Mouse (Mus musculus) midbrain, embryonic 11.5 days (tissue): ENCODE data around the gene Fhl2. TPM values are rescaled to one million over a fixed set of nuclear protein-coding genes. Genes with fewer than 3 reads are reported as not detected.

ENCODE experiments used
- ATAC-seq: fragments of 200-750 bp; cut with Nextera tagmentation; 2 replicates; pipeline ENCODE4 v1.8.0; 2017; ENCODE audit warnings: moderate TSS enrichment, moderate library complexity; ENCODE audit not compliant: low FRiP score
- DNase-seq: peaks from one replicate; pipeline ENCODE4 v3.0.0; 2015; ENCODE audit warnings: low spot score; ENCODE audit errors: missing footprints
- H3K27ac ChIP-seq: fragments of 300-500 bp; sonication (generic); 2 replicates; pipeline ENCODE4 v1.5.1; 2014; ENCODE audit warnings: low read depth, low read length
- H3K27me3 ChIP-seq: fragments of 300-500 bp; sonication (generic); 2 replicates; pipeline ENCODE4 v1.6.1; 2014; ENCODE audit warnings: mild to moderate bottlenecking, low read length, moderate library complexity, mixed read lengths; ENCODE audit not compliant: control insufficient read depth, insufficient read depth
- H3K36me3 ChIP-seq: fragments of 300-500 bp; sonication (generic); 2 replicates; pipeline ENCODE4 v1.6.1; 2014; ENCODE audit warnings: mild to moderate bottlenecking, low read length, moderate library complexity, mixed read lengths; ENCODE audit not compliant: control insufficient read depth, insufficient read depth
- H3K4me1 ChIP-seq: fragments of 300-500 bp; sonication (generic); 2 replicates; pipeline ENCODE4 v1.6.1; 2014; ENCODE audit warnings: low read length; ENCODE audit not compliant: control insufficient read depth, insufficient read depth
- H3K4me2 ChIP-seq: fragments of 300-500 bp; sonication (generic); 2 replicates; pipeline ENCODE4 v1.6.1; 2014; ENCODE audit warnings: mild to moderate bottlenecking, moderate library complexity
- H3K4me3 ChIP-seq: fragments of 300-500 bp; sonication (generic); 2 replicates; pipeline ENCODE4 v1.5.1; 2014; ENCODE audit warnings: low read depth, low read length
- H3K9ac ChIP-seq: fragments of 300-500 bp; sonication (generic); 2 replicates; pipeline ENCODE4 v1.6.1; 2014; ENCODE audit warnings: low read length
- H3K9me3 ChIP-seq: fragments of 300-500 bp; sonication (generic); 2 replicates; pipeline ENCODE4 v1.6.1; 2016; ENCODE audit warnings: low read length; ENCODE audit not compliant: control insufficient read depth
- WGBS: fragments of 180-500 bp; shearing (Covaris S2); extraction: QIAGEN DNeasy Blood & Tissue Kit; methylation state at CpG from one replicate; pipeline ENCODE4 v1.1.7; 2014; 5-methylcytosine and 5-hydroxymethylcytosine counted together
- polyA plus RNA-seq: library from polyadenylated mRNA; unstranded; fragments of >200 nt; fragmentation: Nextera tagmentation; extraction: Ambion mirVana; gene quantifications from 2 replicates; pipeline ENCODE4 v1.2.1, GENCODE M21; 2014

The Fhl2 gene
- polyA plus RNA-seq, 1 experiment from 2014 or later = 6.5 TPM

- no peak overlapping the region for H3K9ac ChIP-seq
- no peak overlapping the region for H3K27ac ChIP-seq
- no peak overlapping the region for H3K4me3 ChIP-seq
- DNase-seq (no peak), ATAC-seq (no peak)
- no peak overlapping the region for H3K4me2 ChIP-seq
- H3K9me3 ChIP-seq = no peaks in the 10 kb centered on the region
- no peaks in the 10 kb centered on the region for H3K36me3 ChIP-seq
- H3K27me3 ChIP-seq = no peaks in the 10 kb centered on the region
- WGBS = 81% methylated on average over 5 of the region's 5 CpGs
- no peaks in the 10 kb centered on the region for H3K4me1 ChIP-seq
These were observed 26.3 kb upstream of the Fhl2 start for GRCm38 (mm10) chr1:43223097-43223496.

GRCm38 (mm10) chr1:43218016-43218680 is 21.4 kb upstream of the Fhl2 start:
- H3K27ac ChIP-seq = no peak overlapping the region
- WGBS = 92% methylated on average over 3 of the region's 3 CpGs
- H3K4me1 ChIP-seq = no peaks in the 10 kb centered on the region
- ATAC-seq (no peak), DNase-seq (no peak)
- no peaks in the 10 kb centered on the region for H3K9me3 ChIP-seq
- H3K4me3 ChIP-seq = no peak overlapping the region
- H3K27me3 ChIP-seq = no peaks in the 10 kb centered on the region
- no peaks in the 10 kb centered on the region for H3K36me3 ChIP-seq
- no peak overlapping the region for H3K9ac ChIP-seq
- H3K4me2 ChIP-seq = no peak overlapping the region

GRCm38 (mm10) chr1:43215601-43216000 is 18.8 kb upstream of the Fhl2 start:
- H3K9me3 ChIP-seq = no peaks in the 10 kb centered on the region
- WGBS = 79% methylated on average over 3 of the region's 3 CpGs
- no peak for ATAC-seq
- H3K4me3 ChIP-seq = no peak overlapping the region
- H3K27me3 ChIP-seq = no peaks in the 10 kb centered on the region
- H3K9ac ChIP-seq = no peak overlapping the region
- no peak overlapping the region for H3K4me2 ChIP-seq
- no peak overlapping the region for H3K27ac ChIP-seq
- no peaks in the 10 kb centered on the region for H3K36me3 ChIP-seq
- H3K4me1 ChIP-seq = no peaks in the 10 kb centered on the region
- no peak for DNase-seq

GRCm38 (mm10) chr1:43211274-43211673 is 14.5 kb upstream of the Fhl2 start:
- no peaks in the 10 kb centered on the region for H3K36me3 ChIP-seq
- H3K4me3 ChIP-seq = no peak overlapping the region
- no peak overlapping the region for H3K4me2 ChIP-seq
- no peaks in the 10 kb centered on the region for H3K9me3 ChIP-seq
- ATAC-seq (no peak), DNase-seq (no peak)
- H3K27me3 ChIP-seq = no peaks in the 10 kb centered on the region
- WGBS = 66% methylated on average over 1 of the region's 1 CpGs
- no peak overlapping the region for H3K27ac ChIP-seq
- no peaks in the 10 kb centered on the region for H3K4me1 ChIP-seq
- H3K9ac ChIP-seq = no peak overlapping the region

GRCm38 (mm10) chr1:43210285-43210684 is 13.5 kb upstream of the Fhl2 start:
- Histone ChIP-seq H3K27ac (no peak overlapping the region), H3K27me3 (no peaks in the 10 kb centered on the region), H3K9me3 (no peaks in the 10 kb centered on the region), H3K4me3 (no peak overlapping the region), H3K36me3 (no peaks in the 10 kb centered on the region), H3K4me1 (no peaks in the 10 kb centered on the region), H3K9ac (no peak overlapping the region), H3K4me2 (no peak overlapping the region)
- DNase-seq (no peak), ATAC-seq (no peak)
- whole genome bisulfite sequencing = 86% methylated on average over 9 of the region's 9 CpGs

GRCm38 (mm10) chr1:43207147-43207546 is 10.4 kb upstream of the Fhl2 start:
- Histone ChIP-seq H3K9me3 (no peaks in the 10 kb centered on the region), H3K4me3 (no peak overlapping the region), H3K27ac (no peak overlapping the region), H3K27me3 (no peaks in the 10 kb centered on the region), H3K9ac (no peak overlapping the region), H3K36me3 (no peaks in the 10 kb centered on the region), H3K4me1 (no peaks in the 10 kb centered on the region), H3K4me2 (no peak overlapping the region)
- no peak for DNase-seq
- WGBS = 89% methylated on average over 1 of the region's 1 CpGs
- no peak for ATAC-seq

GRCm38 (mm10) chr1:43203282-43203681 is 6.5 kb upstream of the Fhl2 start:
- Histone ChIP-seq H3K27me3 (no peaks in the 10 kb centered on the region), H3K4me2 (no peak overlapping the region), H3K27ac (no peak overlapping the region), H3K4me3 (no peak overlapping the region), H3K9ac (no peak overlapping the region), H3K4me1 (no peaks in the 10 kb centered on the region), H3K36me3 (no peaks in the 10 kb centered on the region), H3K9me3 (no peaks in the 10 kb centered on the region)
- ATAC-seq = no peak
- DNase-seq = no peak
- WGBS = 60% methylated on average over 5 of the region's 5 CpGs

GRCm38 (mm10) chr1:43202226-43202625 is 5.4 kb upstream of the Fhl2 start:
- no peak overlapping the region for H3K27ac ChIP-seq

GRCm38 (mm10) chr1:43201796-43202195 is 5.0 kb upstream of the Fhl2 start:
- DNase-seq (no peak), ATAC-seq (no peak)
- Histone ChIP-seq H3K27ac (no peak overlapping the region), H3K9ac (no peak overlapping the region), H3K4me3 (no peak overlapping the region), H3K4me1 (no peaks in the 10 kb centered on the region), H3K36me3 (no peaks in the 10 kb centered on the region), H3K9me3 (no peaks in the 10 kb centered on the region), H3K27me3 (no peaks in the 10 kb centered on the region), H3K4me2 (no peak overlapping the region)
- 100% methylated on average over 1 of the region's 2 CpGs for WGBS

More at GRCm38 (mm10) chr1:43202226-43202625, 5.4 kb upstream of the Fhl2 start:
- no peak overlapping the region for H3K9ac ChIP-seq
- no peak for DNase-seq
- ATAC-seq = no peak
- no peaks in the 10 kb centered on the region for H3K27me3 ChIP-seq
- no peaks in the 10 kb centered on the region for H3K9me3 ChIP-seq
- no peak overlapping the region for H3K4me2 ChIP-seq
- H3K4me3 ChIP-seq = no peak overlapping the region
- no peaks in the 10 kb centered on the region for H3K36me3 ChIP-seq
- H3K4me1 ChIP-seq = no peaks in the 10 kb centered on the region
